Mouse (Mus musculus) thymus, adult 2 months (tissue): ENCODE data around the gene Prkg1. TPM values are rescaled to one million over a fixed set of nuclear protein-coding genes. Genes with fewer than 3 reads are reported as not detected.

ENCODE experiments used
- DNase-seq: peaks from one replicate; pipeline ENCODE4 v3.0.0; 2021
- H3K27ac ChIP-seq: fragments of 200-500 bp; 2 replicates; pipeline ENCODE4 v1.5.1; 2012; ENCODE audit warnings: low read length, control low read depth; ENCODE audit not compliant: control insufficient read depth, insufficient read depth
- H3K27me3 ChIP-seq: fragments of 200-500 bp; 2 replicates; pipeline ENCODE4 v1.6.1; 2012; ENCODE audit warnings: mild to moderate bottlenecking, low read length, moderate library complexity, mixed read lengths; ENCODE audit not compliant: control insufficient read depth, insufficient read depth
- H3K36me3 ChIP-seq: fragments of 200-500 bp; 2 replicates; pipeline ENCODE4 v1.6.1; 2012; ENCODE audit warnings: mild to moderate bottlenecking, low read length, moderate library complexity; ENCODE audit not compliant: control insufficient read depth, insufficient read depth
- H3K4me1 ChIP-seq: fragments of 200-500 bp; replicated peaks from 2 replicates; pipeline ENCODE4 v1.6.1; 2012; ENCODE audit warnings: low read length; ENCODE audit not compliant: control insufficient read depth, insufficient read depth
- H3K4me3 ChIP-seq: fragments of 200-500 bp; 2 replicates; pipeline ENCODE4 v1.5.1; 2012; ENCODE audit warnings: mild to moderate bottlenecking, low read length, control low read depth, moderate library complexity; ENCODE audit not compliant: control insufficient read depth, insufficient read depth
- CTCF ChIP-seq: fragments of 200-500 bp; IDR thresholded peaks from 2 replicates; pipeline ENCODE4 v1.5.1; 2012; ENCODE audit warnings: mild to moderate bottlenecking, control low read depth, low read length, moderate library complexity, borderline replicate concordance; ENCODE audit not compliant: control insufficient read depth, poor library complexity, insufficient read depth; ENCODE audit errors: extremely low read depth
- POLR2A ChIP-seq: fragments of 200-500 bp; IDR thresholded peaks from 2 replicates; pipeline ENCODE4 v1.6.1; 2012; ENCODE audit warnings: mild to moderate bottlenecking, low read length, control low read depth, moderate library complexity; ENCODE audit not compliant: control insufficient read depth, poor library complexity, insufficient read depth; ENCODE audit errors: extremely low read depth
- WGBS: fragments of 180-500 bp; shearing (Covaris S2); methylation state at CpG from one replicate; pipeline ENCODE4 v1.1.7; 2018; 5-methylcytosine and 5-hydroxymethylcytosine counted together
- polyA plus RNA-seq: library from polyadenylated mRNA; depleted of rRNA; stranded (reverse); fragments of >200 nt; gene quantifications from 2 replicates; pipeline ENCODE4 v1.2.3, GENCODE M21; 2012

Prkg1 gene
- polyA plus RNA-seq, 1 experiment, result 0.26 TPM

GRCm38 (mm10) chr19:31413571-31413970 is 351.3 kb downstream of the Prkg1 start:
- Histone ChIP-seq H3K27me3 (no peaks in the 10 kb centered on the region), H3K27ac (no peak overlapping the region), H3K4me3 (no peak overlapping the region), H3K36me3 (no peaks in the 10 kb centered on the region), H3K4me1 (no peaks in the 10 kb centered on the region)
- no peak for TF ChIP-seq CTCF
- TF ChIP-seq POLR2A, result no peak
- DNase-seq, result no peak
- 80% methylated on average over 7 of the region's 7 CpGs for WGBS

- WGBS, result 95% methylated on average over 1 of the region's 1 CpGs
Observed at GRCm38 (mm10) chr19:31396096-31396495, 368.7 kb downstream of the Prkg1 start.

GRCm38 (mm10) chr19:31385353-31385752 is 379.5 kb downstream of the Prkg1 start:
- no peak for DNase-seq
- no peak for TF ChIP-seq CTCF
- no peak for TF ChIP-seq POLR2A
- no peaks in the 10 kb centered on the region for H3K36me3 ChIP-seq
- no peak overlapping the region for H3K27ac ChIP-seq
- 97% methylated on average over 3 of the region's 3 CpGs for WGBS
- no peak overlapping the region for H3K4me3 ChIP-seq
- H3K4me1 ChIP-seq, result no peaks in the 10 kb centered on the region
- no peaks in the 10 kb centered on the region for H3K27me3 ChIP-seq

More at GRCm38 (mm10) chr19:31396096-31396495, 368.7 kb downstream of the Prkg1 start:
- H3K4me1 ChIP-seq, result no peaks in the 10 kb centered on the region
- no peaks in the 10 kb centered on the region for H3K36me3 ChIP-seq
- no peak for TF ChIP-seq POLR2A
- TF ChIP-seq CTCF, result no peak
- no peak for DNase-seq
- H3K4me3 ChIP-seq, result no peak overlapping the region
- H3K27me3 ChIP-seq, result no peaks in the 10 kb centered on the region
- no peak overlapping the region for H3K27ac ChIP-seq

GRCm38 (mm10) chr19:31383881-31384280 is 381.0 kb downstream of the Prkg1 start:
- TF ChIP-seq CTCF (no peak), POLR2A (no peak)
- no peak overlapping the region for H3K4me3 ChIP-seq
- DNase-seq, result no peak
- 88% methylated on average over 5 of the region's 5 CpGs for WGBS
- no peak overlapping the region for H3K27ac ChIP-seq
- no peaks in the 10 kb centered on the region for H3K27me3 ChIP-seq
- no peaks in the 10 kb centered on the region for H3K4me1 ChIP-seq
- H3K36me3 ChIP-seq, result no peaks in the 10 kb centered on the region

GRCm38 (mm10) chr19:31370106-31370505 is 394.7 kb downstream of the Prkg1 start:
- TF ChIP-seq CTCF, result no peak
- TF ChIP-seq POLR2A, result no peak
- Histone ChIP-seq H3K36me3 (no peaks in the 10 kb centered on the region), H3K27ac (no peak overlapping the region), H3K4me1 (no peaks in the 10 kb centered on the region), H3K4me3 (no peak overlapping the region), H3K27me3 (no peaks in the 10 kb centered on the region)
- WGBS, result 84% methylated on average over 1 of the region's 1 CpGs
- no peak for DNase-seq

GRCm38 (mm10) chr19:31369116-31369515 is 395.7 kb downstream of the Prkg1 start:
- no peak overlapping the region for H3K27ac ChIP-seq
- no peaks in the 10 kb centered on the region for H3K4me1 ChIP-seq
- no peaks in the 10 kb centered on the region for H3K36me3 ChIP-seq
- H3K4me3 ChIP-seq, result no peak overlapping the region
- no peak for DNase-seq
- TF ChIP-seq CTCF (no peak), POLR2A (no peak)
- WGBS, result 100% methylated on average over 1 of the region's 1 CpGs
- H3K27me3 ChIP-seq, result no peaks in the 10 kb centered on the region

- TF ChIP-seq CTCF (no peak), POLR2A (no peak)
- no peak overlapping the region for H3K4me3 ChIP-seq
- no peak for DNase-seq
- no peak overlapping the region for H3K27ac ChIP-seq
- H3K27me3 ChIP-seq, result no peaks in the 10 kb centered on the region
- no peaks in the 10 kb centered on the region for H3K4me1 ChIP-seq
- no peaks in the 10 kb centered on the region for H3K36me3 ChIP-seq
- WGBS, result 85% methylated on average over 4 of the region's 4 CpGs
Observed at GRCm38 (mm10) chr19:31362051-31362450, 402.8 kb downstream of the Prkg1 start.
